Mouse (Mus musculus) hindbrain, postnatal 0 days (tissue): ENCODE data around the gene Dnajc1. TPM values are rescaled to one million over a fixed set of nuclear protein-coding genes. Genes with fewer than 3 reads are reported as not detected.

Source experiments
- ATAC-seq: fragments of 200-750 bp; cut with Nextera tagmentation; 2 replicates; pipeline ENCODE4 v1.8.0; 2017; ENCODE audit warnings: mild to moderate bottlenecking, moderate TSS enrichment, moderate library complexity
- DNase-seq: peaks from one replicate; pipeline ENCODE4 v3.0.0-alpha.2; 2015; ENCODE audit warnings: low spot score
- H3K27ac ChIP-seq: fragments of 300-500 bp; sonication (generic); 2 replicates; pipeline ENCODE4 v1.5.1; 2014; ENCODE audit warnings: mild to moderate bottlenecking
- H3K27me3 ChIP-seq: fragments of 300-500 bp; sonication (generic); 2 replicates; pipeline ENCODE4 v1.6.1; 2014; ENCODE audit warnings: low read length, mixed read lengths; ENCODE audit not compliant: insufficient read depth
- H3K36me3 ChIP-seq: fragments of 300-500 bp; sonication (generic); 2 replicates; pipeline ENCODE4 v1.6.1; 2014; ENCODE audit warnings: low read length, mixed read lengths; ENCODE audit not compliant: insufficient read depth
- H3K4me1 ChIP-seq: fragments of 300-500 bp; sonication (generic); 2 replicates; pipeline ENCODE4 v1.6.1; 2014; ENCODE audit warnings: antibody characterized with exemption, low read length, mixed read lengths; ENCODE audit not compliant: insufficient read depth
- H3K4me2 ChIP-seq: fragments of 300-500 bp; sonication (generic); 2 replicates; pipeline ENCODE4 v1.6.1; 2014; ENCODE audit warnings: low read depth, mild to moderate bottlenecking, low read length, moderate library complexity, mixed read lengths
- H3K4me3 ChIP-seq: fragments of 300-500 bp; sonication (generic); 2 replicates; pipeline ENCODE4 v1.5.1; 2014; ENCODE audit warnings: low read length
- H3K9ac ChIP-seq: fragments of 300-500 bp; sonication (generic); replicated peaks from 2 replicates; pipeline ENCODE4 v1.6.1; 2014; ENCODE audit warnings: mild to moderate bottlenecking, low read length, moderate library complexity, mixed read lengths
- H3K9me3 ChIP-seq: fragments of 300-500 bp; sonication (generic); 2 replicates; pipeline ENCODE4 v1.6.1; 2016; ENCODE audit warnings: low read length, mixed read lengths
- CTCF ChIP-seq: IDR thresholded peaks from 2 replicates; pipeline ENCODE4 v1.5.1; 2016; ENCODE audit warnings: antibody characterized with exemption, control low read depth, low read depth
- WGBS: fragments of 180-500 bp; shearing (Covaris S2); extraction: QIAGEN DNeasy Blood & Tissue Kit; methylation state at CpG from one replicate; pipeline ENCODE4 v1.1.7; 2014; 5-methylcytosine and 5-hydroxymethylcytosine counted together
- polyA plus RNA-seq: library from polyadenylated mRNA; unstranded; fragments of >200 nt; fragmentation: Nextera tagmentation; extraction: Ambion mirVana; gene quantifications from 2 replicates; pipeline ENCODE4 v1.2.1, GENCODE M21; 2015
- total RNA-seq: library from RNA; depleted of rRNA; stranded (reverse); fragments of >200 nt; gene quantifications from 2 replicates; pipeline ENCODE4 v1.2.3, GENCODE M21; 2014

Dnajc1 gene
- total and polyA plus RNA-seq, 2 experiments from 2014 or later = 13.0 to 21.2 TPM

- peak; percentile 39 for TF ChIP-seq CTCF
- ATAC-seq (no peak), DNase-seq (no peak)
- Histone ChIP-seq H3K4me2 (no peak overlapping the region), H3K27me3 (no peaks in the 10 kb centered on the region), H3K9me3 (no peaks in the 10 kb centered on the region), H3K27ac (no peak overlapping the region), H3K4me3 (no peak overlapping the region), H3K36me3 (peaks cover 17% of the 10 kb centered on the region; the same call in 1 of the 2 replicates), H3K4me1 (no peaks in the 10 kb centered on the region), H3K9ac (no peak overlapping the region)
- WGBS = 96% methylated on average over 4 of the region's 4 CpGs
Observed at GRCm38 (mm10) chr2:18202923-18203322, 189.7 kb downstream of the Dnajc1 start.

- H3K36me3 ChIP-seq = peaks cover 20% of the 10 kb centered on the region
- WGBS = 89% methylated on average over 1 of the region's 1 CpGs
Observed at GRCm38 (mm10) chr2:18201820-18202462, 190.7 kb downstream of the Dnajc1 start.

GRCm38 (mm10) chr2:18195691-18196396, 196.8 kb downstream of the Dnajc1 start:
- TF ChIP-seq CTCF = no peak
- no peaks in the 10 kb centered on the region for H3K27me3 ChIP-seq
- WGBS = 46% methylated on average over 3 of the region's 3 CpGs
- H3K4me1 ChIP-seq = no peaks in the 10 kb centered on the region
- no peak overlapping the region for H3K27ac ChIP-seq
- H3K36me3 ChIP-seq = peaks cover 3% of the 10 kb centered on the region; the same call in 1 of the 2 replicates
- DNase-seq = peak; percentile 57
- no peak for ATAC-seq
- H3K4me2 ChIP-seq = no peak overlapping the region
- H3K9ac ChIP-seq = no peak overlapping the region
- H3K4me3 ChIP-seq = no peak overlapping the region
- no peaks in the 10 kb centered on the region for H3K9me3 ChIP-seq

More at GRCm38 (mm10) chr2:18201820-18202462, 190.7 kb downstream of the Dnajc1 start:
- Histone ChIP-seq H3K9ac (no peak overlapping the region), H3K4me1 (no peaks in the 10 kb centered on the region), H3K27me3 (no peaks in the 10 kb centered on the region), H3K4me2 (no peak overlapping the region), H3K9me3 (no peaks in the 10 kb centered on the region), H3K27ac (no peak overlapping the region), H3K4me3 (no peak overlapping the region)
- no peak for ATAC-seq
- DNase-seq = no peak
- no peak for TF ChIP-seq CTCF

GRCm38 (mm10) chr2:18195285-18195684, 197.3 kb downstream of the Dnajc1 start:
- Histone ChIP-seq H3K27me3 (no peaks in the 10 kb centered on the region), H3K4me3 (no peak overlapping the region), H3K4me2 (no peak overlapping the region), H3K36me3 (peaks cover 3% of the 10 kb centered on the region; the same call in 1 of the 2 replicates), H3K4me1 (no peaks in the 10 kb centered on the region), H3K9me3 (no peaks in the 10 kb centered on the region), H3K9ac (no peak overlapping the region), H3K27ac (no peak overlapping the region)
- 82% methylated on average over 4 of the region's 4 CpGs for WGBS
- no peak for TF ChIP-seq CTCF
- DNase-seq = no peak
- ATAC-seq = no peak

GRCm38 (mm10) chr2:18188367-18188766, 204.3 kb downstream of the Dnajc1 start:
- no peaks in the 10 kb centered on the region for H3K27me3 ChIP-seq
- ATAC-seq (no peak), DNase-seq (no peak)
- H3K4me1 ChIP-seq = no peaks in the 10 kb centered on the region
- no peak for TF ChIP-seq CTCF
- peaks cover 8% of the 10 kb centered on the region; the same call in 1 of the 2 replicates for H3K36me3 ChIP-seq
- no peak overlapping the region for H3K27ac ChIP-seq
- no peak overlapping the region for H3K4me2 ChIP-seq
- WGBS = 99% methylated on average over 2 of the region's 2 CpGs
- H3K9me3 ChIP-seq = no peaks in the 10 kb centered on the region
- no peak overlapping the region for H3K9ac ChIP-seq
- no peak overlapping the region for H3K4me3 ChIP-seq

- no peak for ATAC-seq
- Histone ChIP-seq H3K4me3 (no peak overlapping the region), H3K27ac (no peak overlapping the region), H3K9me3 (no peaks in the 10 kb centered on the region), H3K4me2 (no peak overlapping the region), H3K27me3 (no peaks in the 10 kb centered on the region), H3K4me1 (no peaks in the 10 kb centered on the region), H3K9ac (no peak overlapping the region), H3K36me3 (no peaks in the 10 kb centered on the region; the same call in 1 of the 2 replicates)
- DNase-seq = no peak
- TF ChIP-seq CTCF = no peak
Observed at GRCm38 (mm10) chr2:18183079-18183478, 209.6 kb downstream of the Dnajc1 start.

GRCm38 (mm10) chr2:18181631-18182030, 211.0 kb downstream of the Dnajc1 start:
- TF ChIP-seq CTCF = no peak
- H3K27ac ChIP-seq = no peak overlapping the region
- H3K27me3 ChIP-seq = no peaks in the 10 kb centered on the region
- no peak overlapping the region for H3K9ac ChIP-seq
- no peak for ATAC-seq
- 93% methylated on average over 3 of the region's 3 CpGs for WGBS
- no peak for DNase-seq
- H3K4me3 ChIP-seq = no peak overlapping the region
- no peaks in the 10 kb centered on the region; the same call in 1 of the 2 replicates for H3K36me3 ChIP-seq
- H3K4me2 ChIP-seq = no peak overlapping the region
- no peaks in the 10 kb centered on the region for H3K9me3 ChIP-seq
- H3K4me1 ChIP-seq = no peaks in the 10 kb centered on the region
